Mouse (Mus musculus): ENCODE measurements around the gene Tomm20l.

Tomm20l gene

GRCm38 (mm10) chr12:71150167-71150566 is 38.9 kb downstream of the Tomm20l start:
- no peak for DNase-seq (ENCODE audit: inconsistent ontology term)

GRCm38 (mm10) chr12:71154979-71155378 is 43.8 kb downstream of the Tomm20l start:
- DNase-seq (ENCODE audit: inconsistent ontology term) = no peak

DNA sequence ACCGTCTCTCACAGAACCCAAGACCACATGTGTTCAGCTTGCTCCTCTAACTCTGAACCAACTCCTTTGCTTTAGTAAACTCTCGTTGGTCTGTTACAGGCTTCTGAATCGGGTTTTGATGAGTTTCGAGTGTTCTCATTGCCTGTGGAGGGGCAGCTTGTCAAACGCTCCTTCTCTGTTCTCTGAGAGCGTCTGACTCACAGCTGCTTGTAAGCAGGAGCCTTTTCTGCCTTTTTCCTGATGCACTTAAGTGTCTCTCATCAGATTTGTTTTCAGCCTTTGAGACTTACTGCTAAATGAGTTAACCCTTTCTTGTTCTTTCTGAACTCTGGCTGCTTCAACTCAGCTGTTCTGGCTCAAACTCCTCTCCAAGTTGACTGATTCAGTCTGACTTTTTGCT is 46.7 kb downstream of the Tomm20l start:
- no peak for DNase-seq (ENCODE audit: inconsistent ontology term)

GRCm38 (mm10) chr12:71164410-71164809 is 53.2 kb downstream of the Tomm20l start:
- DNase-seq (ENCODE audit: inconsistent ontology term) = no peak

DNA sequence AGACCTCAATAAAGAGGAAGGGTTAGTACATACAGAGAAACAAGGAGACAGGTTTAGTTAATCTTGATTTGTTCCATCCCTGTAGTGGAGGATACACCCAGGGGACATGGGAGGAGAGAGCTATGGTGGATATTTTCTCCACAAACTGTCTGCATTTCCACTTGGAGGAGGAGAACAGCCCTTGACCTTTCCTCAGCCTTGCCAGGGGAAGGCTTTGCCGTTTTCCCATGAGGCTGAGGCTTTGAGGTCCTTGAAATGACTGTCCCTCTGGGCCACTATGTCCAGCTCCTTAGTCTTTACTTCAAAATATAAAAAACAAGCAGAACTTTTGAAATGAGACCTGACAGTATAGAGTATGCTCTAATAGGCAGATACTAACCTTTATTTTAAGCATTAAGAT is 58.7 kb downstream of the Tomm20l start:
- no peak for DNase-seq (ENCODE audit: inconsistent ontology term)
